Mouse (Mus musculus): Measurements from ENCODE around the gene Mrgpra2a. TPM values are rescaled to one million over a fixed set of nuclear protein-coding genes. Genes with fewer than 3 reads are reported as not detected.
"Not testable (repeated sequence)": the region's sequence is repeated elsewhere in the genome, so short reads cannot be mapped to it uniquely, and the experiment has no call there.

Mrgpra2a gene
- polyA plus RNA-seq (2016; fragmentation: Nextera tagmentation; extraction: Ambion mirVana): not detected in 2 replicates

GRCm38 (mm10) chr7:47452015-47452414 is at the start of gene Mrgpra2a:
TSS of gene Mrgpra2a (minus strand) at chr7:47452139.
- not testable (repeated sequence) for H3K9me3 ChIP-seq; H3K4me2 ChIP-seq; H3K27me3 ChIP-seq; H3K4me3 ChIP-seq (replicated peaks); H3K36me3 ChIP-seq (replicated peaks); H3K4me1 ChIP-seq; H3K9ac ChIP-seq; ATAC-seq (ENCODE audit: low FRiP score); H3K27ac ChIP-seq
- no CpG with 5 or more reads among the region's 1 CpGs for WGBS

DNA sequence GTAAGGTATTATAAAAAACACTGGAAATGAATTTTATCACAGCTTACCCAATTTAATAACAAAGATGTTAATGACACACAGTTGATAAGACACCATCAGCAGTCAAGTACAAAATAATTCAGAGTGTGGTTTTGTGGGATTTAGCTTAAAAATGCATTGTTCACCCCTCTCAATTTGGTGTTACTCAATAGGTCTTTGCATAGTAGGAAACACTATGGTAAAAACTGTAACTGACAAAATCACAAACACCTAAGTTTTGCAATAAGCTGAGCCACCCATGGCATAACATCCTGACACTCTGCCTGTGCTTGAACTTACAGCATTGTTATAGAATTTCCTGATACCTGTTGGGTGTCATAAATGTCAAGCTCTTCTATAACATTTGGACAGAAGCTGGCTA is 39.3 kb upstream of the Mrgpra2a start:
- not testable (repeated sequence) for H3K4me2 ChIP-seq; H3K27ac ChIP-seq; H3K9me3 ChIP-seq; H3K27me3 ChIP-seq; H3K4me3 ChIP-seq (replicated peaks); ATAC-seq (ENCODE audit: low FRiP score); H3K4me1 ChIP-seq; H3K36me3 ChIP-seq (replicated peaks); H3K9ac ChIP-seq

DNA sequence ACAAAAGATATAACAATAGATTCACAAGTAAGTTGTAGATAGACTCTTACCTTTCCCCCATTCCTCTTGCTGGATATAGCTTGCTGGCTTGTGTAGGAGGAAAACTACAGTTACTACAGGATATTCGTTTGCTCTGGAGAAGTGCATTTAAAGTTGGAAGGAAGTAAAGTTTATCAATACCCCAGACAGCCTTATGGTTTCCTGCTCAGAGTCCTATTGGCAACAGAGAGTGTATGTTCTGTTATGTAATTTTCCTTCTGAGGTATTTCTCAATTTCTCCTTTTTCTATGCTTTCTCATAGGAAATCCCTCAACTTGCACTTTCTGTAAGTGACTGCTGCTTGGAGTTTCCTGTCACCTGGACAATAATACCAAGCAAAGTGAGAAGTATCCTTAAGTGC is 37.5 kb upstream of the Mrgpra2a start:
- H3K4me1 ChIP-seq; H3K27ac ChIP-seq; H3K4me3 ChIP-seq (replicated peaks); H3K9me3 ChIP-seq; ATAC-seq (ENCODE audit: low FRiP score); H3K27me3 ChIP-seq; H3K4me2 ChIP-seq; H3K36me3 ChIP-seq (replicated peaks); H3K9ac ChIP-seq: not testable (repeated sequence)
- WGBS: no CpG with 5 or more reads among the region's 1 CpGs

- ATAC-seq (ENCODE audit: low FRiP score); H3K9ac ChIP-seq; H3K4me2 ChIP-seq; H3K4me1 ChIP-seq; H3K4me3 ChIP-seq (replicated peaks); H3K36me3 ChIP-seq (replicated peaks); H3K27me3 ChIP-seq; H3K9me3 ChIP-seq; H3K27ac ChIP-seq: not testable (repeated sequence)
These were observed 31.2 kb upstream of the Mrgpra2a start for GRCm38 (mm10) chr7:47483181-47483580.

DNA sequence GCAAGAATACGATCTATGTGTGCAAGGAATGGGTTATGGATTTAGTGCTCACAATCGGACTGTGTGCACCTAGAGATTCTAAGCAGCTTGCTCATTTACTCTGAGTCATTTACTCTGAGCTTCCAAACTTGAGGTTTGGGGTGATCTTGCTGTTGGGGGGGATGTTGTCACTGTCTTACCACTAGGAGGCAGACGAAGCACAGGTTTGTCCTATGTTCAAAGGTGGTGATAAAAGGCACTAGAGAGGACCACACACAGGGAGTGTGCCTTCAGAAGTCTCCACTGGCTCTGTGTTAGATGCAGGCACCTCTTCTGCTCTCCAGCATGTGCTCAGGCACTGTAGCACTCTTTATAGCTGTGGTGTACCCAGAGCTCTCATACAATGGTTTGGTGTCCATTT is 22.0 kb upstream of the Mrgpra2a start:
- not testable (repeated sequence) for H3K4me2 ChIP-seq; H3K4me1 ChIP-seq; H3K4me3 ChIP-seq (replicated peaks); H3K27ac ChIP-seq; H3K9me3 ChIP-seq; H3K36me3 ChIP-seq (replicated peaks); H3K27me3 ChIP-seq; H3K9ac ChIP-seq; ATAC-seq (ENCODE audit: low FRiP score)
- WGBS: 42% methylated on average over 1 of the region's 3 CpGs

GRCm38 (mm10) chr7:47465278-47465981 is 13.5 kb upstream of the Mrgpra2a start:
- H3K27ac ChIP-seq; ATAC-seq (ENCODE audit: low FRiP score); H3K4me2 ChIP-seq; H3K4me3 ChIP-seq (replicated peaks); H3K9me3 ChIP-seq; H3K4me1 ChIP-seq; H3K27me3 ChIP-seq; H3K9ac ChIP-seq; H3K36me3 ChIP-seq (replicated peaks): not testable (repeated sequence)

DNA sequence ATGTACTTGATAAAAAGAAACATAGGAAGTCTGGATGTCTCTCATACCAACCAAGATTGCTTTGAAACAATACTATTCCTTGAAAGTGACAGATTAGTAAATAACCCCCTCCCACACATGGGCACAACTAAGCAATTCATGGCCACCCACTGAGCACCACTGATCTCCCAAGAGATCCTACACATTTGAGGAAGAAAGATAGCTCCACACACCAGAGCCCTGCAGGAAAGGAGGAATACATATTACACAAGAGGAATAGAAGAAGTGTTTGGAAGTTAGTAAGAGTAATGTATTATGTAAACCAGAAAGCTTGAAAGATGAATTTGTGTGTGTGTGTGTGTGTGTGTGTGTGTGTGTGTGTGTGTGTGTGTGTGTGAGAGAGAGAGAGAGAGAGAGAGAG is 6.2 kb downstream of the Mrgpra2a start:
- H3K4me3 ChIP-seq (replicated peaks): not testable (repeated sequence)

DNA sequence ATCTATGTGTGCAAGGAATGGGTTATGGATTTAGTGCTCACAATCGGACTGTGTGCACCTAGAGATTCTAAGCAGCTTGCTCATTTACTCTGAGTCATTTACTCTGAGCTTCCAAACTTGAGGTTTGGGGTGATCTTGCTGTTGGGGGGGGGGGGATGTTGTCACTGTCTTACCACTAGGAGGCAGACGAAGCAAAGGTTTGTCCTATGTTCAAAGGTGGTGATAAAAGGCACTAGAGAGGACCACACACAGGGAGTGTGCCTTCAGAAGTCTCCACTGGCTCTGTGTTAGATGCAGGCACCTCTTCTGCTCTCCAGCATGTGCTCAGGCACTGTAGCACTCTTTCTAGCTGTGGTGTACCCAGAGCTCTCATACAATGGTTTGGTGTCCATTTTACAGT is 15.5 kb downstream of the Mrgpra2a start:
- WGBS: 23% methylated on average over 1 of the region's 2 CpGs
- not testable (repeated sequence) for ATAC-seq (ENCODE audit: low FRiP score); H3K4me3 ChIP-seq (replicated peaks); H3K9ac ChIP-seq; H3K4me1 ChIP-seq; H3K4me2 ChIP-seq; H3K9me3 ChIP-seq; H3K27me3 ChIP-seq; H3K36me3 ChIP-seq (replicated peaks); H3K27ac ChIP-seq

More for the DNA sequence above, 6.2 kb downstream of the Mrgpra2a start:
- not testable (repeated sequence) for ATAC-seq (ENCODE audit: low FRiP score); H3K4me2 ChIP-seq; H3K9ac ChIP-seq; H3K27ac ChIP-seq; H3K36me3 ChIP-seq (replicated peaks); H3K27me3 ChIP-seq; H3K9me3 ChIP-seq; H3K4me1 ChIP-seq

DNA sequence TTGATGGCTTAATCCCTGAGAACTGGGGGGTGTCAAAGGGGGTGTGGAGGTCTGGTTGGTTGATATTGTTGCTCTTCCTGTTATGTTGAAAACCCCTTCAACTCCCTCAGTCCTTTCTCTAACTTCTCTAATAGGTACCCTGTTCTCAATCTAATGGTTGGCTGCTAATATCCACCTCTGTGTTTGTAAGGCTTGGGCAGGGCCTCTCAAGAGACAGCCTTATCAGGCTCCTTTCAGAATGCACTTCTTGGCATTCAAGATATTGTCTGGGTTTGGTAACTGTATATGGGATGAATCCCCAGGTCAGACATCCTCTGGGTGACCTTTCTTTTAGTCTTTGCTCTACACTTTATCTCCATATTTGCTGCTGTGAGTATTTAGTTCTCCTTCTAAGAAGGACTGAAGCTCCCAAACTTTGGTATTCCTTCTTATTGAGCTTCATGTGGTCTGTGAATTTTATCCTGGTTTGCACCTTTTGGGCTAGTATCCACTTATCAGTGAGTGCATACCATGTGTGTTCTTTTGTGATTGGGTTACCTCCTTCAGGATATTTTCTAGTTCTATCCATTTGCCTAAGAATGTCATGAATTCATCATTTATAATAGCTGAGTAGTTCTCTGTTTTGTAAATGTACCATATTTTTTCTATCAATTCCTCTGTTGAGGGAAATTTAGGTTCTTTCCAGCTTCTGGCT is 24.0 kb downstream of the Mrgpra2a start:
- not testable (repeated sequence) for H3K4me2 ChIP-seq; H3K9ac ChIP-seq; H3K36me3 ChIP-seq (replicated peaks); H3K4me1 ChIP-seq; H3K27ac ChIP-seq; H3K4me3 ChIP-seq (replicated peaks); H3K9me3 ChIP-seq; ATAC-seq (ENCODE audit: low FRiP score); H3K27me3 ChIP-seq

DNA sequence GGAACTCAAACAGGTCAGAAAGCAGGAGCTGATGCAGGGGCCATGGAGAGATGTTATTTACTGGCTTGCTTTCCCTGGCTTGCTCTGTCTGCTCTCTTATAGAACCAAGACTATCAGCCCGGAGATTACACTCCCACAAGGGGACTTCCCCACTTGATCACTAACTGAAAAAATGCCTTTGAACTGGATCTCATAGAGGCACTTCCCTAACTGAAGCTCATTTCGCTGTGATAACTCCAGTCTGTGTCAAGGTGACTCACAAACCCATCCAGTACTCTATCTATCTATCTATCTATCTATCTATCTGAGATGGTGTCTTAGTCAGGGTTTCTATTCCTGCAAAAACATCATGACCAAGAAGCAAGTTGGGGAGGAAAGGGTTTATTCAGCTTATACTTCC is 41.3 kb downstream of the Mrgpra2a start:
- WGBS: 50% methylated on average over 2 of the region's 2 CpGs

DNA sequence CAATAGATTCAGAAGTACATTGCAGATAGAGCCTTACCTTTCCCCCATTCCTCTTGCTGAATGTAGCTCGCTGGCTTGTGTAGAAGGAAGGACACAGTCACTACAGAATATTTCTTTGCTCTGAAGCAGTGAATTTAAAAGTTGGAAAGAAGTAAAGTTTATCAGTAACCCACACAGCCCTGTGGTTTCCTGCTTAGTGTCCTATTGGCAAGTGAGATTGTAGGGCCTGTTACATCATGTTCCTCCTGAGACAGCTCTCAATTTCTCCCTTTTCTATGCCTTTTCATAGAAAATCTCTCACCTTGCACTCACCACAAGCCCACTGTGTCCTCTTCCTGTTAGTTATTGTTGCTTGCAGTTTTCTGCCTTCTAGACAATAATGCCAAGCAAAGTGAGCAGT is 42.4 kb downstream of the Mrgpra2a start:
- Histone ChIP-seq H3K9me3 (peaks cover 29% of the 10 kb centered on the region), H3K4me1 (no peaks in the 10 kb centered on the region), H3K4me3 (replicated peaks) (no peak overlapping the region), H3K27ac (no peak overlapping the region), H3K4me2 (no peak overlapping the region), H3K36me3 (replicated peaks) (no peaks in the 10 kb centered on the region), H3K27me3 (no peaks in the 10 kb centered on the region), H3K9ac (no peak overlapping the region)
- 41% methylated on average over 1 of the region's 1 CpGs for WGBS
- no peak for ATAC-seq (ENCODE audit: low FRiP score)

More for the DNA sequence above, 41.3 kb downstream of the Mrgpra2a start:
- Histone ChIP-seq H3K27ac (no peak overlapping the region), H3K4me2 (no peak overlapping the region), H3K4me3 (replicated peaks) (no peak overlapping the region), H3K9me3 (peaks cover 29% of the 10 kb centered on the region), H3K27me3 (no peaks in the 10 kb centered on the region), H3K9ac (no peak overlapping the region), H3K36me3 (replicated peaks) (no peaks in the 10 kb centered on the region), H3K4me1 (no peaks in the 10 kb centered on the region)
- ATAC-seq (ENCODE audit: low FRiP score): no peak

GRCm38 (mm10) chr7:47401125-47401524 is 50.8 kb downstream of the Mrgpra2a start:
- Histone ChIP-seq H3K4me3 (replicated peaks) (no peak overlapping the region), H3K27ac (no peak overlapping the region), H3K36me3 (replicated peaks) (no peaks in the 10 kb centered on the region), H3K4me1 (no peaks in the 10 kb centered on the region), H3K27me3 (no peaks in the 10 kb centered on the region), H3K4me2 (no peak overlapping the region), H3K9ac (no peak overlapping the region), H3K9me3 (peaks cover 27% of the 10 kb centered on the region)
- ATAC-seq (ENCODE audit: low FRiP score): no peak
